Mouse (Mus musculus): ENCODE measurements around the gene Arhgef28.

DNA sequence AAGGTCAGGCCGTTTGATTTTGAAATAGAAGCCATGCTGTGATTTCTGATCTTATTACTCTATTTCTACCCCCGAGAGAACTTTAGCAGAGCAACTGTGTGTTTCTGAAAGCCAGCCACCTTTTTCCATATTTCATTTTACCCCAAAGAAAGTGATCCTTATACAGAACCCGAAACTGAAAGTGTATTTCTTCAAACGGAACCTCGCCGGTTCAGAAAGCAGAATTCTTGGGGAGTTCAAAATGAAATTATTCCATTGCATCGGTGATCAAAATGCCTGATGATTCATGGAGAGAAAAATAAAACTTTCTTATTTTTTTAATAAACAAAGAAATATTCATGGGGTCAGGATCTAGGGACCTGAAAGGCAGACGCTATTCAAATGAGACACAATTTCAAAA is 303.4 kb downstream of the Arhgef28 start:
- TF ChIP-seq POLR2A (IDR thresholded peaks at IDR 0.05; ENCODE audit: low read depth, low read length) (no peak), CTCF (IDR thresholded peaks at IDR 0.05; ENCODE audit: extremely low read depth, insufficient read depth, insufficient read length, insufficient replicate concordance) (no peak)
